Mouse (Mus musculus): Measurements from ENCODE around the gene Ebf3. TPM values are rescaled to one million over a fixed set of nuclear protein-coding genes. Genes with fewer than 3 reads are reported as not detected.

Ebf3 gene
- polyA plus RNA-seq, 1 experiment from 2014 or later: 0.02 TPM

DNA sequence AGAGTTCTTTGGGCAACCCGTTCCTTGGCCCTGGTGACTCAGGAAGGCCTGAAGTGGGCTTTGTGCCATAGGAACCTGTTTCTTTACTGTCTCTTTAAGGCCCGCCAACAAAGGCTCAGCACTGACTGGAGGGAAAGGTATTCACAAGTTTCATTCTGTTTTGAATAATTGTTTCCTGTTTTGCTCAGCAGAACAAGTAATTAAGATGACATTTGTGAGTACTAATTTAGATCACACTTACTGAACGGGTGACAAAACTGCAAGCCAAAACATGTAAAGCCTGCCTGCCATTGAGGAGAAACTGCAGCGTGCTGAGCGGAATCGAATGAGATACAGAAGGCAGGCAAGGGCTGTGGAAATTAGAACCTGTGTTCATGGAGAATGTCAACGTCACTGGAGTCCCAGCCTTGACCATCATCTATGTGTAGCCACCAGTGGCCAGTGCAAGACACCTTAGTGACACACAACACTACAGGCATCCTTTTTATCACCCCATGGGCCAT is 121.4 kb downstream of the Ebf3 start:
- Histone ChIP-seq H3K4me1 (replicated peaks) (no peaks in the 10 kb centered on the region), H3K36me3 (replicated peaks) (no peaks in the 10 kb centered on the region), H3K27ac (replicated peaks) (no peak overlapping the region), H3K4me2 (no peak overlapping the region), H3K9me3 (replicated peaks) (no peaks in the 10 kb centered on the region), H3K27me3 (no peaks in the 10 kb centered on the region), H3K4me3 (replicated peaks) (no peak overlapping the region), H3K9ac (no peak overlapping the region)
- WGBS (ENCODE audit: insufficient replicate concordance): 67% methylated on average over 7 of the region's 7 CpGs
- ATAC-seq (ENCODE audit: insufficient read depth): no peak

DNA sequence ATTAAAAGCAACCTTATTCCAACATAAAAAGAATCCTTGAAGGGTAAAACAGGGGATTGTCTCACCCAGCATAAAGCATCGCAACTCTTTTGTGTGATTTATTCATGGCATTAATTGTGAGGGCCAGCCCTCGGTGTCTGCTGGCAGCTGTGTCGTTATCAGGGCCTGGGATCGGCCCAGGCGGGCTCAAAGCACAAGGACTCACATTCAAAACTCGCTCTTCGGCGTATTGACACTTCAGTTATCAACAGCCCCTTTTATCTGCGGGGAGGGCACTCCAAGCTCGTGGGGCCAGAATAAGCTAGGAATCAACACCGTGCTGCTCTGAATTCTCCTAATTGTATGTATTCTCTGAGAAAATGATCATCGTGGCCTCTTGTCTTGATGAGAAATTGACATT is 122.4 kb downstream of the Ebf3 start:
- no peak for ATAC-seq (ENCODE audit: insufficient read depth)
- WGBS (ENCODE audit: insufficient replicate concordance): 53% methylated on average over 12 of the region's 12 CpGs
- Histone ChIP-seq H3K9me3 (replicated peaks) (no peaks in the 10 kb centered on the region), H3K4me1 (replicated peaks) (no peaks in the 10 kb centered on the region), H3K27me3 (no peaks in the 10 kb centered on the region), H3K4me2 (no peak overlapping the region), H3K4me3 (replicated peaks) (no peak overlapping the region), H3K9ac (no peak overlapping the region), H3K36me3 (replicated peaks) (no peaks in the 10 kb centered on the region), H3K27ac (replicated peaks) (no peak overlapping the region)

DNA sequence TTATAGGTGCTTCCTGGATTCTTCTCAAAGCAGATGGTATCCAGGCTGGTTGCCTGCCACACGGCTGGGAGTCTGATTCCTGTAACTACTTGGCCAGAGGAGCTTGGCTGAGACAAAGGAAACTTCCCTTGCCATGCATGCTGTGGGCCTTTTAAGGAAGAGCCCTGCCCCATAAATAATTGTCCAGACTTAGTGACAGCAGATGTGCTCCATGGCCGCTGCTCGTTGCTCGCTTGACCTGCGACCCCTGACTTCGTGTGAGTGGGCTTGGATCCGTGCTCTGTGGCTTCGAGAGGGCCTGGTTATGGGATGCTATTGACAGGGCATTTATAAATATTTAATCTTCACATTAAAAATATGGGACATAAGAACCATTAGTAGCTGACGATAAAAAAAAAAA is 142.0 kb downstream of the Ebf3 start:
- no peak for ATAC-seq (ENCODE audit: insufficient read depth)
- no peak overlapping the region for H3K4me2 ChIP-seq
- H3K27ac ChIP-seq (replicated peaks): no peak overlapping the region
- WGBS (ENCODE audit: insufficient replicate concordance): 53% methylated on average over 9 of the region's 9 CpGs
- H3K4me1 ChIP-seq (replicated peaks): no peaks in the 10 kb centered on the region
- no peaks in the 10 kb centered on the region for H3K9me3 ChIP-seq (replicated peaks)
- H3K9ac ChIP-seq: no peak overlapping the region
- H3K27me3 ChIP-seq: no peaks in the 10 kb centered on the region
- no peak overlapping the region for H3K4me3 ChIP-seq (replicated peaks)
- no peaks in the 10 kb centered on the region for H3K36me3 ChIP-seq (replicated peaks)

DNA sequence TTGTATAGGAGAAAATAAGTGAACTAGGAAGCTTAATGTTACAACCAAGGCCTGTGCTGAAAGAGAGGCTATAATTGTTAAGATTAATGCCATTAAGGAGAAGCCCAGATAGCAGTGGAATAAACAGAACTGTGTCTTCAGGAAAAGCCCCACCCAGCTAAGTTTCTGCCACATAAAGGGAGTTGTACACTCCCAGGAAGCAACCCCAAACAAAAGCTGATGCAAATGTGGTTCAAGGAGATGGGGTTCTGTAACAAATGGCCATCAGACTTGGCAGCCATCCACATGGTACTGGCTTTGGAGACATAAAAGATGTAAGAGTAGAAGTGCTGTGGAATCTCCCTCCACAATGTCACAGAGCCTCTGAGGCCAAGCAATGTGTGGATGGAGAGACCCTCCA is 155.2 kb downstream of the Ebf3 start:
- no peaks in the 10 kb centered on the region for H3K36me3 ChIP-seq (replicated peaks)
- H3K9me3 ChIP-seq (replicated peaks): no peaks in the 10 kb centered on the region
- H3K4me1 ChIP-seq (replicated peaks): no peaks in the 10 kb centered on the region
- no peak overlapping the region for H3K4me2 ChIP-seq
- H3K27me3 ChIP-seq: no peaks in the 10 kb centered on the region
- H3K4me3 ChIP-seq (replicated peaks): no peak overlapping the region
- no peak for ATAC-seq (ENCODE audit: insufficient read depth)
- H3K9ac ChIP-seq: no peak overlapping the region
- H3K27ac ChIP-seq (replicated peaks): no peak overlapping the region

DNA sequence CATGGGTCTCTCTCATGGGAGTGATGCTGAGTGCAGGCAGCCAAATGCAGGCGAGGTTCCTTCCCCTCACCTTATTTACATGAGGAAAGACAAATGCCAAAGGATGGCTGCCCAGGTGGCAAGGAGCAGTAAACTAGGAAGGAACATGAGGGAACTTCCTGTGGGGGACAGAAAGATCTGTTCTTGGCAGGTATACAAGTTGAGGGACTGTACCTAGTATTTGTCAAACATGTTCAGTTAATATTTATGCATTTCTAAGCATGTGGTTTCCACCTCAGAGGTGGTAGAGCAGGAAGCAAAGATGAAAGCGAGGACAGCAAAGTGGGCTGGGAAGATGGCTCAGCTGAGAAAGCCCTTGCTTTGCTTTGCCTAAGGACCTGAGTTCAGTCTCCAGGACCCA is 159.6 kb downstream of the Ebf3 start:
- Histone ChIP-seq H3K36me3 (replicated peaks) (no peaks in the 10 kb centered on the region), H3K4me1 (replicated peaks) (no peaks in the 10 kb centered on the region), H3K9me3 (replicated peaks) (no peaks in the 10 kb centered on the region), H3K4me3 (replicated peaks) (no peak overlapping the region), H3K27me3 (no peaks in the 10 kb centered on the region), H3K4me2 (no peak overlapping the region), H3K9ac (no peak overlapping the region), H3K27ac (replicated peaks) (no peak overlapping the region)
- WGBS (ENCODE audit: insufficient replicate concordance): 46% methylated on average over 2 of the region's 2 CpGs
- no peak for ATAC-seq (ENCODE audit: insufficient read depth)

DNA sequence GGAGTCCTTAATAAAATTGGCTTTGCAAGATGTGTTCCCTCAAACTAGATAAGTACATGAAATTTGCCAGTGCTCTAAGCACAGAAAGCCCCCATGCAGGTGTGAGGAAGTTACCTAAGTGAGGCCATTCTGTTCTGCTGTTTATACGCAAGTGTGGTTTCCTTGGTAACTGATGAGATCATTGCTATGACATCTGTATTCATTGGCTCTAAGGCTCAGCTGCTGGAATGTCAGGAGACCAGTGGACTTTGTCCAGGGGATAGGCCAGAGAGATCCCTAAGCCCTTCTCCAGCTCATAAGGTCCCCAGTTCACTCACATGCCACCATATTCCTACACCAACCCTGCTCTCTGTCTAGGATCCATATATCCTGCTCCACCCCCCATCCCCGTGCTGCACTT is 162.4 kb downstream of the Ebf3 start:
- WGBS (ENCODE audit: insufficient replicate concordance): 53% methylated on average over 2 of the region's 2 CpGs
- Histone ChIP-seq H3K27ac (replicated peaks) (no peak overlapping the region), H3K4me1 (replicated peaks) (no peaks in the 10 kb centered on the region), H3K4me2 (no peak overlapping the region), H3K9ac (no peak overlapping the region), H3K27me3 (no peaks in the 10 kb centered on the region), H3K4me3 (replicated peaks) (no peak overlapping the region), H3K9me3 (replicated peaks) (no peaks in the 10 kb centered on the region), H3K36me3 (replicated peaks) (no peaks in the 10 kb centered on the region)
- no peak for ATAC-seq (ENCODE audit: insufficient read depth)

DNA sequence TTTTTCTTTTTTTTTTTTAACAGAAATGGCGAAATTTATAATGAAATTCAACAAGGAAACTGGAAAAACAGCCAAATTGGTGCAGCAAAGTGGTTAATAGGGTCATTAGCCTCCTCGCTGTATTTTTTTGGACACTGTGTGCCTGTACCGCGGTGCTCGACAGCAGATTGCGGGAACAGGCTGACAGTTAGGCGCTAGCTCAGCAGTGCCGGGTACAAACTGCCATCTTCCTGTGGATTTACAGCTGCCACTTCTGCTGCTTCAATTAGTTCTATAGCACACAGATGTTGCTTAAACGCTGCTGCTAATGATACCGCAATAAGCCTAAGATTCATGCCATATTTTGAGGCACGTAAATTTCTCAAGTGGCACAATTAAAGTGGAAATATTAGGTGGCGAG is 167.1 kb downstream of the Ebf3 start:
- no peak overlapping the region for H3K27ac ChIP-seq (replicated peaks)
- no peak overlapping the region for H3K4me2 ChIP-seq
- H3K36me3 ChIP-seq (replicated peaks): no peaks in the 10 kb centered on the region
- H3K9me3 ChIP-seq (replicated peaks): no peaks in the 10 kb centered on the region
- 75% methylated on average over 12 of the region's 12 CpGs for WGBS (ENCODE audit: insufficient replicate concordance)
- no peaks in the 10 kb centered on the region for H3K4me1 ChIP-seq (replicated peaks)
- H3K27me3 ChIP-seq: no peaks in the 10 kb centered on the region
- no peak for ATAC-seq (ENCODE audit: insufficient read depth)
- H3K9ac ChIP-seq: no peak overlapping the region
- no peak overlapping the region for H3K4me3 ChIP-seq (replicated peaks)

Other genes starting within 250 kb of the Ebf3 start
- gene 9430038I01Rik, start 96.3 kb upstream of the Ebf3 start, polyA plus RNA-seq (2015; fragmentation: Nextera tagmentation; extraction: Ambion mirVana): 6.3 and 6.8 TPM in 2 replicates
- 69.2 and 69.3 TPM in 2 replicates for gene Glrx3, start 123.2 kb upstream of the Ebf3 start, polyA plus RNA-seq (2015; fragmentation: Nextera tagmentation; extraction: Ambion mirVana)